Mouse (Mus musculus): ENCODE results near the gene Mms22l. TPM values are rescaled to one million over a fixed set of nuclear protein-coding genes. Genes with fewer than 3 reads are reported as not detected.

The Mms22l gene
- polyA plus RNA-seq, 1 experiment from 2014 or later, result 2.7 TPM

- ATAC-seq, result no peak
- Histone ChIP-seq H3K9me3 (ENCODE audit: low read length) (no peaks in the 10 kb centered on the region), H3K4me1 (ENCODE audit: insufficient read depth, low read depth, low read length) (no peaks in the 10 kb centered on the region), H3K4me2 (replicated peaks; ENCODE audit: low read depth, low read length) (no peak overlapping the region), H3K9ac (replicated peaks; ENCODE audit: low read depth) (no peak overlapping the region), H3K4me3 (ENCODE audit: low read depth, low read length) (no peak overlapping the region), H3K36me3 (ENCODE audit: insufficient read depth, low read length) (no peaks in the 10 kb centered on the region), H3K27ac (ENCODE audit: low read length) (no peak overlapping the region), H3K27me3 (replicated peaks; ENCODE audit: insufficient read depth, low read length) (no peaks in the 10 kb centered on the region)
- DNase-seq (ENCODE audit: low spot score), result no peak
- TF ChIP-seq CTCF (IDR thresholded peaks at IDR 0.05) (no peak), EP300 (IDR thresholded peaks at IDR 0.05) (no peak)
- WGBS, result 96% methylated on average over 5 of the region's 5 CpGs
Observed at GRCm38 (mm10) chr4:24577594-24577993, 81.3 kb downstream of the Mms22l start.

GRCm38 (mm10) chr4:24582295-24582694 is 86.0 kb downstream of the Mms22l start:
- DNase-seq (ENCODE audit: low spot score) (no peak), ATAC-seq (no peak)
- H3K9me3 ChIP-seq (ENCODE audit: low read length), result no peaks in the 10 kb centered on the region
- no peak overlapping the region for H3K9ac ChIP-seq (replicated peaks; ENCODE audit: low read depth)
- H3K4me2 ChIP-seq (replicated peaks; ENCODE audit: low read depth, low read length), result no peak overlapping the region
- 36% methylated on average over 1 of the region's 1 CpGs for WGBS
- no peak overlapping the region for H3K27ac ChIP-seq (ENCODE audit: low read length)
- no peaks in the 10 kb centered on the region for H3K27me3 ChIP-seq (replicated peaks; ENCODE audit: insufficient read depth, low read length)
- no peaks in the 10 kb centered on the region for H3K36me3 ChIP-seq (ENCODE audit: insufficient read depth, low read length)
- no peak overlapping the region for H3K4me3 ChIP-seq (ENCODE audit: low read depth, low read length)
- no peaks in the 10 kb centered on the region for H3K4me1 ChIP-seq (ENCODE audit: insufficient read depth, low read depth, low read length)
- TF ChIP-seq EP300 (IDR thresholded peaks at IDR 0.05), result no peak
- no peak for TF ChIP-seq CTCF (IDR thresholded peaks at IDR 0.05)

GRCm38 (mm10) chr4:24583997-24584396 is 87.7 kb downstream of the Mms22l start:
- Histone ChIP-seq H3K36me3 (ENCODE audit: insufficient read depth, low read length) (no peaks in the 10 kb centered on the region), H3K27ac (ENCODE audit: low read length) (no peak overlapping the region), H3K4me3 (ENCODE audit: low read depth, low read length) (no peak overlapping the region), H3K4me1 (ENCODE audit: insufficient read depth, low read depth, low read length) (no peaks in the 10 kb centered on the region), H3K9ac (replicated peaks; ENCODE audit: low read depth) (no peak overlapping the region), H3K9me3 (ENCODE audit: low read length) (no peaks in the 10 kb centered on the region), H3K27me3 (replicated peaks; ENCODE audit: insufficient read depth, low read length) (no peaks in the 10 kb centered on the region), H3K4me2 (replicated peaks; ENCODE audit: low read depth, low read length) (no peak overlapping the region)
- no peak for ATAC-seq
- 86% methylated on average over 3 of the region's 3 CpGs for WGBS
- no peak for TF ChIP-seq CTCF (IDR thresholded peaks at IDR 0.05)
- no peak for TF ChIP-seq EP300 (IDR thresholded peaks at IDR 0.05)
- no peak for DNase-seq (ENCODE audit: low spot score)

- Histone ChIP-seq H3K9ac (replicated peaks; ENCODE audit: low read depth) (no peak overlapping the region), H3K9me3 (ENCODE audit: low read length) (no peaks in the 10 kb centered on the region), H3K4me3 (ENCODE audit: low read depth, low read length) (no peak overlapping the region), H3K27ac (ENCODE audit: low read length) (no peak overlapping the region), H3K4me2 (replicated peaks; ENCODE audit: low read depth, low read length) (no peak overlapping the region), H3K4me1 (ENCODE audit: insufficient read depth, low read depth, low read length) (no peaks in the 10 kb centered on the region), H3K27me3 (replicated peaks; ENCODE audit: insufficient read depth, low read length) (no peaks in the 10 kb centered on the region), H3K36me3 (ENCODE audit: insufficient read depth, low read length) (no peaks in the 10 kb centered on the region)
- ATAC-seq (no peak), DNase-seq (ENCODE audit: low spot score) (no peak)
- TF ChIP-seq EP300 (IDR thresholded peaks at IDR 0.05), result no peak
- no peak for TF ChIP-seq CTCF (IDR thresholded peaks at IDR 0.05)
Observed at GRCm38 (mm10) chr4:24594824-24595223, 98.6 kb downstream of the Mms22l start.

- no peak for ATAC-seq
- no peaks in the 10 kb centered on the region for H3K36me3 ChIP-seq (ENCODE audit: insufficient read depth, low read length)
- H3K27ac ChIP-seq (ENCODE audit: low read length), result no peak overlapping the region
- no peak overlapping the region for H3K4me3 ChIP-seq (ENCODE audit: low read depth, low read length)
- H3K4me1 ChIP-seq (ENCODE audit: insufficient read depth, low read depth, low read length), result no peaks in the 10 kb centered on the region
- no peaks in the 10 kb centered on the region for H3K9me3 ChIP-seq (ENCODE audit: low read length)
- no peak for DNase-seq (ENCODE audit: low spot score)
- TF ChIP-seq EP300 (IDR thresholded peaks at IDR 0.05) (no peak), CTCF (IDR thresholded peaks at IDR 0.05) (no peak)
- H3K27me3 ChIP-seq (replicated peaks; ENCODE audit: insufficient read depth, low read length), result no peaks in the 10 kb centered on the region
- no peak overlapping the region for H3K4me2 ChIP-seq (replicated peaks; ENCODE audit: low read depth, low read length)
- 72% methylated on average over 6 of the region's 6 CpGs for WGBS
- no peak overlapping the region for H3K9ac ChIP-seq (replicated peaks; ENCODE audit: low read depth)
Observed at GRCm38 (mm10) chr4:24596942-24597611, 100.8 kb downstream of the Mms22l start.

GRCm38 (mm10) chr4:24598637-24599036 is 102.4 kb downstream of the Mms22l start:
- Histone ChIP-seq H3K4me3 (ENCODE audit: low read depth, low read length) (no peak overlapping the region), H3K9ac (replicated peaks; ENCODE audit: low read depth) (no peak overlapping the region), H3K4me1 (ENCODE audit: insufficient read depth, low read depth, low read length) (no peaks in the 10 kb centered on the region), H3K4me2 (replicated peaks; ENCODE audit: low read depth, low read length) (no peak overlapping the region), H3K9me3 (ENCODE audit: low read length) (no peaks in the 10 kb centered on the region), H3K27ac (ENCODE audit: low read length) (no peak overlapping the region), H3K27me3 (replicated peaks; ENCODE audit: insufficient read depth, low read length) (no peaks in the 10 kb centered on the region), H3K36me3 (ENCODE audit: insufficient read depth, low read length) (no peaks in the 10 kb centered on the region)
- TF ChIP-seq CTCF (IDR thresholded peaks at IDR 0.05), result no peak
- TF ChIP-seq EP300 (IDR thresholded peaks at IDR 0.05), result no peak
- DNase-seq (ENCODE audit: low spot score) (no peak), ATAC-seq (no peak)
- WGBS, result 62% methylated on average over 1 of the region's 1 CpGs

- Histone ChIP-seq H3K9ac (replicated peaks; ENCODE audit: low read depth) (no peak overlapping the region), H3K4me1 (ENCODE audit: insufficient read depth, low read depth, low read length) (no peaks in the 10 kb centered on the region), H3K4me2 (replicated peaks; ENCODE audit: low read depth, low read length) (no peak overlapping the region), H3K36me3 (ENCODE audit: insufficient read depth, low read length) (no peaks in the 10 kb centered on the region), H3K4me3 (ENCODE audit: low read depth, low read length) (no peak overlapping the region), H3K27ac (ENCODE audit: low read length) (no peak overlapping the region), H3K9me3 (ENCODE audit: low read length) (no peaks in the 10 kb centered on the region), H3K27me3 (replicated peaks; ENCODE audit: insufficient read depth, low read length) (no peaks in the 10 kb centered on the region)
- WGBS, result 89% methylated on average over 6 of the region's 6 CpGs
- DNase-seq (ENCODE audit: low spot score), result no peak
- no peak for ATAC-seq
- no peak for TF ChIP-seq CTCF (IDR thresholded peaks at IDR 0.05)
- no peak for TF ChIP-seq EP300 (IDR thresholded peaks at IDR 0.05)
Observed at GRCm38 (mm10) chr4:24601711-24602110, 105.5 kb downstream of the Mms22l start.

Measured in lung, postnatal 0 days (tissue).